Mouse (Mus musculus): ENCODE measurements at regions not wholly inside any gene's neighbourhood (a gene's known extent, or its start where the extent isn't known, plus 50 kb on each side); places are given as distances from the start of the nearest gene placed in this dataset.

DNA sequence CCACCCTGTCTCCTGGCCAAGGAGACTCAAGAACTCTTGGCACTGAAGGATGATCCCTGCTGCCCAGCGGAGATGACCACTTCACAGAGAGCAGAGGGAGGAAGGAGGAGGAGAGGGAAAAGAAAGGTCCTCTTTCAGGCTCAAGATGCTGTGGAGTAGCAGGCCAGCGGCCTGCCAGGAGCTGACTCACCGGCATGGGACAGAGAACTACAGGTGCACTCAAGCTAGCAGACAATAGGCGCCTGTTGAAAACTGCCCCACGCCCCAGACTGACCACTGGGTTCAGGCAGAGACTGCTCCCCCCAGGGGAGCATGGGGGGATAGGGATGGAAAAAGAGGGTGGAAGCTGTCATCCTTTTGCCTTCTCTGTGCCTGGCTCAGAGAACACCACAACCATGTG, 125.8 kb upstream of the 1600014C23Rik start:
- H3K9me3 ChIP-seq (ENCODE audit: control insufficient read depth, low read length), result no peaks in the 10 kb centered on the region
- H3K4me2 ChIP-seq (ENCODE audit: low read length), result no peak overlapping the region
- no peaks in the 10 kb centered on the region for H3K4me1 ChIP-seq (ENCODE audit: control insufficient read depth, insufficient read depth, low read depth, low read length)
- no peak overlapping the region for H3K4me3 ChIP-seq (ENCODE audit: low read length)
- no peaks in the 10 kb centered on the region for H3K27me3 ChIP-seq (replicated peaks; ENCODE audit: control insufficient read depth, insufficient read depth, low read length)
- ATAC-seq, result no peak
- H3K36me3 ChIP-seq (ENCODE audit: control insufficient read depth, insufficient read depth, low read length), result no peaks in the 10 kb centered on the region
- H3K27ac ChIP-seq (ENCODE audit: low read depth, low read length), result no peak overlapping the region
- 79% methylated on average over 5 of the region's 5 CpGs for WGBS
- no peak overlapping the region for H3K9ac ChIP-seq (ENCODE audit: low read depth, low read length)

DNA sequence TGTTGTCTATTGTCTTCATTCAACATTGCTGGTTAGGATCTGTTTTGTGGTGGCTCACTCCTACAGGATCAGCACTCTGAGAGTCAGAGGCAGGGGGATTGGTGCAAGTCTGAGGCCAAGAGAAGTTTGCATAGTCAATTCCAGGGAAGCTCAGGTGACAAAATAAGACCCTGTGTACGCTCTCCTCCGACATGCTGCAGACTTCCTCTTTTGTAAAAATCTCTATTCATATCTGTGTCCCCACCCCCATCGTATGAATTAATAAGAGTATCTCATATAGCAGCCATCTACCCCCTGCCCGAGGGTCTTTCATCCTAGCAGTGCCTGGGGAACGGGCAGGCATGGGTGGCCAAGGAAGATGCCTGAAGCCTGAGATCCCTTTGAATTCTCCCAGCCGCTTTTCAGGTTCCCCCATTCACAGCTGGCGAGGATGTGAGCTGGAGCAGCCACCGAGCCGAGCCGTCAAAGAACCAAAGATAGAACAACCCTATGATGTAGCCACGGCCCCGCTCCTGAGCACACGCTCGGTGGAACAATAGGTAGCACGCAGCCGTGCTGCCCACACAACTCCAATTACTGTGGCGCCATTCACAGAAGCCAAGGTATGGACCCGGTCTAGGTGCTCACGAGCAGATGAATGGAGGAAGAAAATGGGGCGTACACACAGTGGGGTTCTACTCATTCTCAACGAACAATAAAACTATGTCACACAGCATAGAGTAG, 120.4 kb upstream of the 1600014C23Rik start:
- 67% methylated on average over 21 of the region's 21 CpGs for WGBS
- Histone ChIP-seq H3K4me1 (ENCODE audit: control insufficient read depth, insufficient read depth, low read depth, low read length) (no peaks in the 10 kb centered on the region), H3K9ac (ENCODE audit: low read depth, low read length) (no peak overlapping the region), H3K4me3 (ENCODE audit: low read length) (no peak overlapping the region), H3K27me3 (replicated peaks; ENCODE audit: control insufficient read depth, insufficient read depth, low read length) (no peaks in the 10 kb centered on the region), H3K9me3 (ENCODE audit: control insufficient read depth, low read length) (no peaks in the 10 kb centered on the region), H3K4me2 (ENCODE audit: low read length) (no peak overlapping the region), H3K36me3 (ENCODE audit: control insufficient read depth, insufficient read depth, low read length) (no peaks in the 10 kb centered on the region), H3K27ac (ENCODE audit: low read depth, low read length) (no peak overlapping the region)
- ATAC-seq, result no peak

DNA sequence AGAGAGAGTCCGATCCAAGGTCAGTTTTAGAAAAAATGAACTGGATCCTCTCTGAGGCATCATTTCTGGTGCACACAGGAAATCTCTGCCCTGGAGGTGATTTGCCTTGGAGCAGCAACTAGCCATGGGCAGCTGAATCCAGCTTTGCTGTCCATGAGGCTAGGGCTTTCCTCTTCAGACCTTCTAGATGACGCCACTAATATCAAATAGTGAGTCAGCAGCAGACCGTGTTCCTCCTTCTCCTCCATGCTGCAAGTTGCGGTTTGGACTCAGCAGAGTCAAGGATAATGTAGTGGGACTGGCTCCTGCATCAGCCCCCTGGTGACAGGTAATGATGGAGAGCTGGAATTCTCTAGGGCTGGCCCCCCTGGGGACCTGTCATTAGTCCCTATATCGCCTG, 118.8 kb upstream of the 1600014C23Rik start:
- no peak overlapping the region for H3K4me3 ChIP-seq (ENCODE audit: low read length)
- no peak for ATAC-seq
- no peaks in the 10 kb centered on the region for H3K4me1 ChIP-seq (ENCODE audit: control insufficient read depth, insufficient read depth, low read depth, low read length)
- no peaks in the 10 kb centered on the region for H3K36me3 ChIP-seq (ENCODE audit: control insufficient read depth, insufficient read depth, low read length)
- no peak overlapping the region for H3K27ac ChIP-seq (ENCODE audit: low read depth, low read length)
- H3K27me3 ChIP-seq (replicated peaks; ENCODE audit: control insufficient read depth, insufficient read depth, low read length), result no peaks in the 10 kb centered on the region
- 34% methylated on average over 5 of the region's 5 CpGs for WGBS
- H3K4me2 ChIP-seq (ENCODE audit: low read length), result no peak overlapping the region
- no peak overlapping the region for H3K9ac ChIP-seq (ENCODE audit: low read depth, low read length)
- H3K9me3 ChIP-seq (ENCODE audit: control insufficient read depth, low read length), result no peaks in the 10 kb centered on the region

DNA sequence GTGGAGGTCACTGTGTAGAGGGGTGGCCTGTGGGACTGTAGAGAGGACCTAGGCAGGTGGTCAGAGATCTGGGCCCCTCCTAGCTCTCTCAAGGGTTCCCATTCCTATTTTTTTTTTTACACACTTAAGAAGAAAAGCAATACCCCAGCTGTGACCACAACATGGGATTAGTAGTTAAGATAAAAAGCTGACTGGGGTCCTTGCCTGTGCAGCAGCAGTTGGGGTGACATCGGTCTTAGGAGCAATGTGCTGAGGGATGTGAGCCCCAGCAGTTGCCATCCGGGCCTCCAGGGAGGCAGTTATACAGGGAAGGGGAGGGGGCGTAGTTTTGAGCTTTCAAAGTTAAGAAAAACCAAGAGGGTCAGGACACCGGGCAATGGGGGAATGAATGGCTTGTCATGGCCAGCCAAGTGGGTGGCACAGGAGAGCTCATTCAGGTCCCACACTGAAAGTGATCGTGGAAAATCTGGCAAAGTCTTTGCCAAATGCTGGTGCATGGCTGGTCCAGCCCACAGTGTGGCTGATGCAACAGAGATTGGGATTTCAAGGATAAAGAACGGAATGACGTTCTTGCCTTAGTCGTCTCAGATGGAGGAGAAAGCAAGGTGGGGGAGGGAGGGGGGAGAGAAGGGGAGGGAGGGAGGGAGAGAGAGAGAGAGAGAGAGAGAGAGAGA, 118.2 kb upstream of the 1600014C23Rik start:
- no peak overlapping the region for H3K27ac ChIP-seq (ENCODE audit: low read depth, low read length)
- H3K4me3 ChIP-seq (ENCODE audit: low read length), result no peak overlapping the region
- 40% methylated on average over 8 of the region's 8 CpGs for WGBS

DNA sequence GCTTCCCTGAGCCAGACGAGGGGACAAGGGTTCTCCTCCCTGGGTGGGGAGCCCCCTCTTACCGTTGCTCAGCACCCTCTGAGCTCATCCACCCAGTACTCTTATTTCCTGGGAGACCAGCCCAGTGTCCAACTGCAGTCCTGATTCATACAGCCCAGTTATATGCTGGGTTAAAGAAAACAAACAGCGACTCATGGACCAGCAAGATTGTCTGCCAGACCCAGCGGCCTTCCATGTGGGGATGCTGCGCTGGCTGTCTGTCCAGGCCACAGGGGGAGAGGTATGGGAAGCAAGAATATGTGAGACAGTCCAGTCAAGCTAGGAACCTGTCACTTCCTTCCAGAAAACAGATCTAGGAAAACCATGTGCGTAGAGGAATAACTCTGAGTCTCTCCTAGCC, 117.3 kb upstream of the 1600014C23Rik start:
- Histone ChIP-seq H3K9ac (ENCODE audit: low read depth, low read length) (no peak overlapping the region), H3K27me3 (replicated peaks; ENCODE audit: control insufficient read depth, insufficient read depth, low read length) (no peaks in the 10 kb centered on the region), H3K27ac (ENCODE audit: low read depth, low read length) (no peak overlapping the region), H3K9me3 (ENCODE audit: control insufficient read depth, low read length) (no peaks in the 10 kb centered on the region), H3K4me2 (ENCODE audit: low read length) (no peak overlapping the region), H3K4me3 (ENCODE audit: low read length) (no peak overlapping the region), H3K4me1 (ENCODE audit: control insufficient read depth, insufficient read depth, low read depth, low read length) (no peaks in the 10 kb centered on the region), H3K36me3 (ENCODE audit: control insufficient read depth, insufficient read depth, low read length) (no peaks in the 10 kb centered on the region)
- ATAC-seq, result no peak
- 85% methylated on average over 6 of the region's 6 CpGs for WGBS

More for the DNA sequence above, 118.2 kb upstream of the 1600014C23Rik start:
- Histone ChIP-seq H3K9me3 (ENCODE audit: control insufficient read depth, low read length) (no peaks in the 10 kb centered on the region), H3K27me3 (replicated peaks; ENCODE audit: control insufficient read depth, insufficient read depth, low read length) (no peaks in the 10 kb centered on the region), H3K4me2 (ENCODE audit: low read length) (no peak overlapping the region), H3K9ac (ENCODE audit: low read depth, low read length) (no peak overlapping the region), H3K36me3 (ENCODE audit: control insufficient read depth, insufficient read depth, low read length) (no peaks in the 10 kb centered on the region), H3K4me1 (ENCODE audit: control insufficient read depth, insufficient read depth, low read depth, low read length) (no peaks in the 10 kb centered on the region)
- no peak for ATAC-seq

DNA sequence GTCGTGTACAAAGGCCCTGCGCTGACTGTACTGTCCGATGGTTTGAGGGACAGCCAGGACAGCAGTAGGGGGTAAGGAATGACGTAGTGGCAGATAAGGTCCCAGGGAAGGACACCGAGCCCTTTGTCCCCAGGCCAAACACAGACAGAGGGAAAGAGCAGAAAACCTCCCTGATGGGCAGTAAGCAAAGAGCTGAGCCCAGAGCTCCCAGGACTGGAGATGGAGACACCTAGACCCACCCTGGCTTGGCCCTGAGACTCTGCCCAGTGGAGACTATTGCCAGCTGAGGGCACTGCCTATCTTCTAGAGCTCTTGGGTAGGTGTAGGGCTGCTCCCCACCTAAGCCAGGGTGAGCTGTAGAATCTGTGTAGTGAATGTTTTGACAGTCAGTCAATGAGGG, 116.5 kb upstream of the 1600014C23Rik start:
- ATAC-seq, result no peak
- WGBS, result 77% methylated on average over 5 of the region's 5 CpGs

DNA sequence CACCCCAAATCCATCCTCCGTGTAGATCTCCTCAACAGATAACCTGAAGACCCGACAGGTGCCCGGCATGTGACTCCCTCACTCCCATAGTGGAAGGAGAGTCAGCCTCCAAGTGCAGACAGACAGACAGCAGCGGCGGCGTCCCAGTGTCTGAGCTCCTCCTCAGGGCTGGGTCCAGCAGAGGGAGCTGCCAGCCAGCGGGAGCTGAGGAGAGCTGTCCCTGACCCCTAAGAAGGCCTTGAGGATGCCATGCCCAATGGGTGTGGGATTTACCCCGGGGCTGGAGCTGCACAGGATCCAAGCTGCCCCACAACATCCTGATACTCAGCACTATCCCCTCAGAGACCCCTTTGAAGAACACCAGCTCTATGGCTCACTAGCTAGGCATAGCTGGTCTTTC, 115.0 kb upstream of the 1600014C23Rik start:
- ATAC-seq, result no peak
- WGBS, result 36% methylated on average over 8 of the region's 8 CpGs
- no peak overlapping the region for H3K9ac ChIP-seq (ENCODE audit: low read depth, low read length)

More for the DNA sequence above, 116.5 kb upstream of the 1600014C23Rik start:
- H3K9ac ChIP-seq (ENCODE audit: low read depth, low read length), result no peak overlapping the region
- H3K4me1 ChIP-seq (ENCODE audit: control insufficient read depth, insufficient read depth, low read depth, low read length), result no peaks in the 10 kb centered on the region
- H3K36me3 ChIP-seq (ENCODE audit: control insufficient read depth, insufficient read depth, low read length), result no peaks in the 10 kb centered on the region
- no peak overlapping the region for H3K4me3 ChIP-seq (ENCODE audit: low read length)
- H3K9me3 ChIP-seq (ENCODE audit: control insufficient read depth, low read length), result no peaks in the 10 kb centered on the region
- H3K27ac ChIP-seq (ENCODE audit: low read depth, low read length), result no peak overlapping the region
- no peak overlapping the region for H3K4me2 ChIP-seq (ENCODE audit: low read length)
- H3K27me3 ChIP-seq (replicated peaks; ENCODE audit: control insufficient read depth, insufficient read depth, low read length), result no peaks in the 10 kb centered on the region

DNA sequence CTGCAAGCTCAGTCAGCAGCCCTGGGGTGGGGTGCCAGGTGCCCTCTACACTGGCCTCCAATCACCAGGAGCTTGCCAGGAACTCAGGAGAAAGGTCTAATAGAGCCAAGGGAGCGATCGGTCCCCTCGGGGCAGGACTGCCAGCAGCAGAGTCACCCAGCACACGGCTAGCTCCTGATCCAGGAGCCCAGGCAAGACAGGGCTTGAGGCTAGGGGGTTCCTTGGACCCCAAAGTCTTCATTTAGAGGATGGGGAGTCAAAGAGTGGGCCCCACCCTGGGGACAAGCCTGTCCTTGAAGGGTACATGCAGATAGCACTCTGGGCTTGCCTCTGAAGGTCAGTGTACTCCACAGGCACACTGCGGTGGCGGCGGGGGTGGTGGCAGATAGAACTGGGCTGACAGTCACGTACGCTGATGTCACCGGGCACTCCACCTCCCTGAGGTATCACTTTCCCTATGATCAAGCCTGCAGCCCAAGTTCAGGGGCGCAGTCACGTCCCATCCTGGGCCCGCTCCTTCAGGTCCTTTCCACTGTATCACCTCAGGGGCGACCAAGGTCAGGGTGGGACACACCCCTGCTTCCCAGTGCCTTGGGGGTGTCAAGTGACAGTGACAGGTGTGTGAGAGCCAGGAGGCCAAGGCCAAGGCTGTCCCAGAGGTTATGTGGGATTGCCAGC, 114.2 kb upstream of the 1600014C23Rik start:
- Histone ChIP-seq H3K4me2 (ENCODE audit: low read length) (no peak overlapping the region), H3K9me3 (ENCODE audit: control insufficient read depth, low read length) (no peaks in the 10 kb centered on the region), H3K4me1 (ENCODE audit: control insufficient read depth, insufficient read depth, low read depth, low read length) (no peaks in the 10 kb centered on the region), H3K9ac (ENCODE audit: low read depth, low read length) (no peak overlapping the region), H3K36me3 (ENCODE audit: control insufficient read depth, insufficient read depth, low read length) (no peaks in the 10 kb centered on the region), H3K27ac (ENCODE audit: low read depth, low read length) (no peak overlapping the region), H3K4me3 (ENCODE audit: low read length) (no peak overlapping the region), H3K27me3 (replicated peaks; ENCODE audit: control insufficient read depth, insufficient read depth, low read length) (no peaks in the 10 kb centered on the region)
- WGBS, result 96% methylated on average over 14 of the region's 14 CpGs
- no peak for ATAC-seq

More for the DNA sequence above, 115.0 kb upstream of the 1600014C23Rik start:
- Histone ChIP-seq H3K4me3 (ENCODE audit: low read length) (no peak overlapping the region), H3K27ac (ENCODE audit: low read depth, low read length) (no peak overlapping the region), H3K4me2 (ENCODE audit: low read length) (no peak overlapping the region), H3K27me3 (replicated peaks; ENCODE audit: control insufficient read depth, insufficient read depth, low read length) (no peaks in the 10 kb centered on the region), H3K36me3 (ENCODE audit: control insufficient read depth, insufficient read depth, low read length) (no peaks in the 10 kb centered on the region), H3K4me1 (ENCODE audit: control insufficient read depth, insufficient read depth, low read depth, low read length) (no peaks in the 10 kb centered on the region), H3K9me3 (ENCODE audit: control insufficient read depth, low read length) (no peaks in the 10 kb centered on the region)

DNA sequence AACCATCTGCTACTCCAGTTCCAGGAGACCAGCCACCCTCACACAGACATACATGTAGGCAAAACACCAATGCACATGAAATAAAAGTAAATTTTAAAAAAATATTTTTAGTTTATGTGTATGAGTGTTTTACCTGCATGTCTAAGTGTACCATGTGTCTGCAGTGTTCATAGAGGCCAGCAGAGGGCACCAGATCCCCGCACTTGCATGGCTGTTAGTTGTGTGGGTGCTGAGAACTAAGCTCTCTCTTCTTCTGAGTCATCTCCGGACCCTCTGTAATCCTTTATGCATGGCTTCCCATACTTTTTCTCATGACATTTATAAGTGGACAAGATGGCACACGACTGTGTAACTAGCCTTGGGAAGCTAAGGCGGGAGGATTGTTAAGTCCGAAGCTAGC, 112.2 kb upstream of the 1600014C23Rik start:
- Histone ChIP-seq H3K4me3 (ENCODE audit: low read length) (no peak overlapping the region), H3K9me3 (ENCODE audit: control insufficient read depth, low read length) (no peaks in the 10 kb centered on the region), H3K27me3 (replicated peaks; ENCODE audit: control insufficient read depth, insufficient read depth, low read length) (no peaks in the 10 kb centered on the region), H3K4me1 (ENCODE audit: control insufficient read depth, insufficient read depth, low read depth, low read length) (no peaks in the 10 kb centered on the region), H3K36me3 (ENCODE audit: control insufficient read depth, insufficient read depth, low read length) (no peaks in the 10 kb centered on the region), H3K9ac (ENCODE audit: low read depth, low read length) (no peak overlapping the region), H3K27ac (ENCODE audit: low read depth, low read length) (no peak overlapping the region), H3K4me2 (ENCODE audit: low read length) (no peak overlapping the region)
- no peak for ATAC-seq
- WGBS, result 89% methylated on average over 5 of the region's 5 CpGs

All from hindbrain, embryonic 16.5 days (tissue).